Mouse (Mus musculus): Measurements from ENCODE around the gene Gm37240. TPM values are rescaled to one million over a fixed set of nuclear protein-coding genes. Genes with fewer than 3 reads are reported as not detected.
A peak's percentile ranks its signal among the peaks of the same experiment; 100 is the strongest.

The Gm37240 gene
- total RNA-seq, 4 experiments from 2014 or later: 1.8 to 2.0 TPM; not detected in 2

- DNase-seq (ENCODE audit: low spot score in 2 of 2): no peak
Observed at GRCm38 (mm10) chr3:85757435-85757834, 129.9 kb downstream of the Gm37240 start.

DNA sequence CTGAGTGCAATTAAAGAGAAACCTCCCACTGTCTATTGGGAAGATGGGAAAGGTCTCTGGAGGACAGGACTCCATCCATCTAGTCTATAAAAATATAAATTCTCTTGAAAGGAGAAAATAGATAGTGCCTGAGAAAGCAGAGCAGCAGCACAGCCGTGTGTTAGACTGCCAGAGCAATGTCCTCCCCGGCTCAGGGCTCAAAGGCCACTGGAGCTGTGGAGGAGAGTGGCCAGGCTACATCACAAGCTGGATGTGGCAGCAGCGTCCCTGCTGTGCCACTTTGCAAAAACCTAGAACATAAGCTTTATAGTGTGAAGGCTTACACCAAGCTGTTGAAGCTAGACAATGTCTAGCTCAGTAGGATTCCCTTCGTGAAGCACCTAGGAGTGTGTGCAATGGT, 138.0 kb downstream of the Gm37240 start:
- no peak for DNase-seq (ENCODE audit: low spot score in 2 of 2)

- DNase-seq (ENCODE audit: low spot score in 2 of 2): no peak
Observed at GRCm38 (mm10) chr3:85748863-85749262, 138.5 kb downstream of the Gm37240 start.

- DNase-seq (ENCODE audit: low spot score in 2 of 2): no peak
Observed at GRCm38 (mm10) chr3:85746116-85746515, 141.2 kb downstream of the Gm37240 start.

DNA sequence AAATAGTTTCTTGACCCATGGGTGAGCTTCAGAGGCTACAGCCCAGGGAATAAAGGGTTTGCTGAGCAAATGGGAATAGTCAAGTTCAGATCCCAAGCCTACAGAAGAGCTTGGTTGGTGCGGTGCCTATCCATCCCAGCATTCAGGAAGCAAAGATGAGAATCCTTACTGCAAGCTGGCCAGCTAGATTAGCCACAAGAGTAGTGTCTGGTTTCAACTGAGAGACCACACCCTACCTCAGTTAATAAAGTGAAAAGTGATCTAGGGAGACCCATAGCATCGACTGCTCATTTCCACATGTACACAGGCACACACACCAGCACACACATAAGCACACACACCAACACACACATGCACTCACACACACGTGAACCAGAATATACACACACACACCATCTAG, 145.6 kb downstream of the Gm37240 start:
- no peak for DNase-seq (ENCODE audit: low spot score in 2 of 2)

DNA sequence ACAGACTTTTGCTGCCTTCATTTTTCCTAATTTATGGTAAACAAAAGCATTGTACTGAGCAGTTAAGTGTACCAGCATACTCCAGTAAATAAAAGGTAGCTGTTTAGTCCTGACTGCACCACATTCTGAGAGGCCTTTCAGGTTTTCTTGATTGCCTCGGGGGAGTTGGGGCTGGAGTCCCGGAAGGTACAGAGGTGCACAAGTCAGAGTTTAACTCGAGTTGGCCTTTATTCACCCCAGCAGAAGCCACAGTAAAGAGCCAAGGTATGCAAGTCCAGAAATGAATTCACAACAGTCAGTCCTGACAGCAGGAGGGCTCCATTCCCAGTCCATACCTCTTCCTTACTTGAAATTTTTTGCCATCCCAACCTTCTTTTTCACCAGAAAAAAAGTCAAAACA, 148.7 kb downstream of the Gm37240 start:
- no peak for DNase-seq (ENCODE audit: low spot score in 2 of 2)

DNA sequence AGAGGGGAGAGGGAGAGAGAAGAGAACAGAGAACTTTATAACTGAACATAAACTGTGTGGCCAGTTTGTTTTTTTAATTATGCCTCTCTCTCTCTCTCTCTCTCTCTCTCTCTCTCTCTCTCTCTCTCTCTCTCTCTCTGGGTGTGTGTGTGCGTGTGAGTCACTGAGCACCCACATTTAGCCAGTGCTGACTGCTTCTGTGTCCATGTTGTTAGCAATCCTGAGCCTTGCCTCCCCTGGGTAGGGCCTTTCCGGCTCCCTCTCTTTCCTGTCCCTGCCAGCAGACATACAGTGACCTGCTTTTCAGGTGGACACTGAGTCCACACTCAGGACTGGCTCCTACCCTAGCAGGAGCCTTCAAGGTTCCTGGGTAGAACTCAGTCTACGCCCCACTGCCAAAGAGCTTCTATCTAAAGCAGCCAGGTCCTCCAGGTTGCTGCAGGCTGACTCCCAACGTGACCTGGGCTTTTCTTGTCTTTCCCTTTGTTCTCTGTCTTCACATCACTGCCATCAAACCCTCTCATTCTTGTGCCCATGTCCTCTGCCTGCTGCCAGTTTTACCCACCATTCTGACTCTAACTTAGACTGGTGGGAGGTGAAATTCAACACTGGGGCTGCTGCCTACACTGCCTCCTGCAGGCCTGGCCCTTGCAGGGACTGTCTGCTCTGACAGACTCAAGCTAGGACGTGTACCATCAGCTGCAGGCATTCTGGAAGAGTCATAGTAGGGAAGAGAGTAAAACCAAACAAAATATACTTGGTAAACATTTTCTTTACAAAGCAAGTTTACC, 153.2 kb downstream of the Gm37240 start:
- DNase-seq (ENCODE audit: low spot score in 2 of 2): no peak

- no peak for DNase-seq (ENCODE audit: low spot score in 2 of 2)
Observed at GRCm38 (mm10) chr3:85727171-85727570, 160.1 kb downstream of the Gm37240 start.

DNA sequence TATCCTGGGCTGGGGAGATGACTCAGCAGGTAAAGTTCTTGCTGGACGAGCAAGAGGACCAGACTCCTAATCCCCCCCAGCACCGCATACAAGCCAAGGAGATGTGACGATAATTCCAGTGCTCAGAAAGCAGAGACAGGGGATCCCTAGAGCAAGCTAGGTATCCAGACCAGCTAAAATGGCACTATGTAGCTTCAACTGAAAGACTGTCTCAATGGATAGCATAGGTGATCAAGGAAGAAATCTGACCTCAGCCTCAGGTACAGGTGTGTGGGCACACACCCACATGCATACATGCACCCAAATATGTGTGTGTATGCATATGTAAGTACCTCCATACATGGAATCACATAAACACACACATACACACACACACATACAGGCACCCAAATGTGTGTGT, 161.3 kb downstream of the Gm37240 start:
- no peak for DNase-seq (ENCODE audit: low spot score in 2 of 2)

DNA sequence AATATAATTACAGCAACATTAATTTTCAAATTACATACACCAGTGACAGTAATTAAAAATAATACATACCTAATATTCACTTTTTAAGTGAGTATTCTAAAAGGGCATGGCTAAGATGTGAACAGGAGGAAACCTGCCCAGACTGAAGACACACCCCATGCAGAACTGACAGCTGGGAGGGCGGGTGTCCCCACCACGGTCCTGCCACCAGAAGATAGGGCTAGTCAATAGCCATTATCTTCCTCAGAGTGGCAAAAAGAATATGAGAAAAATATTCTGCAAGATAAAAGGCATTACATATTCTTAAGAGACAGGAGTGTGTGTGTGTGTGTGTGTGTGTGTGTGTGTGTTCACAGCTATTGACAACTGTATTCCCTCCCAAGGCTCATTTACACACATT, 162.2 kb downstream of the Gm37240 start:
- no peak for DNase-seq (ENCODE audit: low spot score in 2 of 2)

- no peak for DNase-seq (ENCODE audit: low spot score in 2 of 2)
Observed at GRCm38 (mm10) chr3:85722581-85722980, 164.7 kb downstream of the Gm37240 start.

- no peak for DNase-seq (ENCODE audit: low spot score in 2 of 2)
Observed at GRCm38 (mm10) chr3:85715764-85716297, 171.5 kb downstream of the Gm37240 start.

- DNase-seq (ENCODE audit: low spot score in 2 of 2): no peak
Observed at GRCm38 (mm10) chr3:85713936-85714709, 173.2 kb downstream of the Gm37240 start.

GRCm38 (mm10) chr3:85710695-85711094, 176.6 kb downstream of the Gm37240 start:
- no peak for DNase-seq (ENCODE audit: low spot score in 2 of 2)

GRCm38 (mm10) chr3:85707421-85707820, 179.9 kb downstream of the Gm37240 start:
- DNase-seq (ENCODE audit: low spot score in 2 of 2): peak; percentile 18 to 46

DNA sequence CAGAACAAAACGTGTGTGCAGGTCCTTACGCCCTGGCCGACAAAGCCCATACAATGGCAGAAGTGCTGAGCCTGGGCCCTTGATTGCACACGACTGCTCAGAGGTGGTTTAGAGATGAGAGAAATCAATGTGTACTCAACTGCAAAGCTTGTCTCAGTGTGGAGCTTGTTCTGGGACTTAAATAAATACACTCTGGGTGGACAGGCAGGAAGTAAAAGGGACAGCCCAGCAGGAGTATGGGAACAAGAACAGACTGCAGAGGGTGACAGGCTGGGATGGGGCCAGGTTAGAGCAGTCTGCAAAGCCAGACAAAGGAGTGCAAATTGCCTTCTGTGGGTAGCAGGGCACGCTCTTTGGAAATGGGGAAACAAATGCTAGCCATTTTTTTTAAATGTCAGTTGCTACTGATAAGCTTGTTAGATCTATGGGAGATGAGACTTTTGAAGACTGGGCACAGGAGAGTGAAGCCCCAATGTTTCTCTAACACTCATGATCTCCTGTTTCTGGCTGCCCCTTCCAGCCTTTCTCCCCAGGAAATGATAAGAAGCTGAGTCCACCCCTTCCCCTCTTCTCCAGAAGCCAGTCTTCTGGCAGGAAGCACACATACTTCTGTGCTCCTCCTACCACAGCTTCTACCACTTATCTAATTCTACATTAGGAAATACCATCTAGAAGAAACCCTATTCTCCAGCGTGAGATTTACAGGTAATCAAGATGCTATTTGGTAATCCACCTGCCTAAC, 184.0 kb downstream of the Gm37240 start:
- DNase-seq (ENCODE audit: low spot score in 2 of 2): no peak

DNA sequence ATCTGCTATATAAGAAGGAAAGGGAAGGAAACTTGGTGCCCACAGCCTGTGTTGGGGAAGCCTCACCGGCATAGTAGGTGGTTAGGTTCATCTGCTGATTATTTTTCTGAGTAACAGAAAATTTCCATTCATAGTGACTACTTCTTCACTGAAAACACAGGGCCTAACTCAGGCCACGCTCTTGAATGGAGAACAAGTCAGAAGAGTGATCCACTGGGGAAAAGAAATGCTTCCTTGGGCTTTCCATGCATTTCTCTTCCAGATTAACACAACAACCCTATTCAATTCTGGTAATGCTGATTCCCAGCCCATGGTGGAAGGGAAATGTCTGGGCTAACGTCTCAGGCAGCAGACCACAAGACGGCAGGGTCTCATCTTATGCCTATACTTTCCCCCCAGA, 188.8 kb downstream of the Gm37240 start:
- DNase-seq (ENCODE audit: low spot score in 2 of 2): no peak

DNA sequence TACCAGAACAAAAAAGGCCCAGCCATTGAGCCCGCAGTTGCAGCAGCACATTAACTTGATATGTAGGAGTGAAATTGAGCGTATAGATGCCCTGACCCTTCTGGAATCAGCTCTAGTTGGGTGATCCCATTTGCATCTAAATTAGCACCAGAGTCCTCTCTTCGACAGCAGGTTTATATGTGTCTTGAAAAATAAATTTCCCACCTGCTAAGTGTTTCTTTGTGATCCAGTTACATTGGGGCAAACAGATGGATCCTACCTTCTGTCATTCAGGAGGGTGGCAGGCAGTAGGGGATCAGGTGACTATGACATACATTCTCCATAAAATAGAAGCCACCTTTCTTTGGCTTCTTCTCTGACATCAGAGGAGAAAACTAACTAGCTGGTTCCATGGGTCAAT, 192.3 kb downstream of the Gm37240 start:
- no peak for DNase-seq (ENCODE audit: low spot score in 2 of 2)

GRCm38 (mm10) chr3:85693013-85693412, 194.3 kb downstream of the Gm37240 start:
- DNase-seq (ENCODE audit: low spot score in 2 of 2): no peak

- no peak for DNase-seq (ENCODE audit: low spot score in 2 of 2)
Observed at GRCm38 (mm10) chr3:85691134-85691533, 196.2 kb downstream of the Gm37240 start.

DNA sequence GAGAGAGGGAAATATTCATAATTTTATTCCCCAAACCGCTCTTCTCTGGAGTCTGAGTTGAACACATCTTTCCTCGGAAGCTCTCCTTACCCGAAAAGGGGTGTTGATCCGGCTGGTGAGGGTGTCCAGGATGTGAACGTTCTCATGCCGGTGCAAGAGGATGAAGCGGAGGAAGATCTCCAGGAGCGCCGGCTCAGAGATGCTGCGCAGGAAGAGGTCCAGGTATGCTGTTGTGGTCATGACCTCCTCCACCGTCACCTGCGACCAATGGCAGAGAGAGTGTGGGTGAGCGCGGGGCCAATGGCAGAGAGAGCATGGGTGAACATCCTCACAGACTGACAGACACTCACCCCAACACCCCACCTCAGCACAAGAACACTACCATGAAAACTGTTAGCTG, 199.0 kb downstream of the Gm37240 start:
- DNase-seq (ENCODE audit: low spot score in 2 of 2): no peak

DNA sequence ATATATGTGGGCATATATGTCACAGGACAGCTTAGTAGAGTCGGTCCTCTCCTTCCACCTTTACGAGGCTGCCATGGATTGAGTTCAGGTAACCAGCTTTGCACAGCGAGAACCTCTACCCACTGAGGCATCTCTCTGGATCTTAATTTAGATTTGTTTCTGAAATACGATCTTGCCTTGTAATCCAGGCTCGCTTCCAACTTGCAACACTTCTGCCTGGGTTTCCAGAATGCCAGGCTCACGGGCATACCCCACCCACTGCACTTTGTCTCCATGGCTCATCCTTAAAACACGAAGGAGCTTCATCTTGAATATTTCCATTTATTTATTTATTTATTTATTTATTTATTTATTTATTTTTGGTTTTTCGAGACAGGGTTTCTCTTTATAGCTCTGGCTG, 202.0 kb downstream of the Gm37240 start:
- DNase-seq (ENCODE audit: low spot score in 2 of 2): no peak
